Mouse (Mus musculus): ENCODE results near the gene Clcn5.

Clcn5 gene

DNA sequence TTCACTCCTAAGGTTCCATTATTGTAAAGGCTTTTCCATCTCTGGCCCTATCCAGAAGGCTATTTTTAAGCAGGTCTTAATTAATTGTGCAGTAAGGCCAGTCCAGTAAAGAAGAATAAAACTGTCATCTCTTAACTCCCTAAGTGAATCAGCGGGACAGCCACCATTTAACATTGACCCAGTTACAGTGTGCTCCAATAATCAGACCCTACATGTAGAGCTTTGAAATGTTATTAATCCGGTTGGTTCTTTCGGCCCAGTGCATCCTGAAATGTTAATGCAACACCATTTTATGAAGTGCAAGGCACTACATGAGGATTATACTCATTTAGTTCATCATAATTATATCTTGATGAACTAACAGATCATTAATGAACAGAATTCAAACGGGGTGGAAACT, 128.3 kb downstream of the Clcn5 start:
- DNase-seq (ENCODE audit: low read depth, low spot score), result no peak

DNA sequence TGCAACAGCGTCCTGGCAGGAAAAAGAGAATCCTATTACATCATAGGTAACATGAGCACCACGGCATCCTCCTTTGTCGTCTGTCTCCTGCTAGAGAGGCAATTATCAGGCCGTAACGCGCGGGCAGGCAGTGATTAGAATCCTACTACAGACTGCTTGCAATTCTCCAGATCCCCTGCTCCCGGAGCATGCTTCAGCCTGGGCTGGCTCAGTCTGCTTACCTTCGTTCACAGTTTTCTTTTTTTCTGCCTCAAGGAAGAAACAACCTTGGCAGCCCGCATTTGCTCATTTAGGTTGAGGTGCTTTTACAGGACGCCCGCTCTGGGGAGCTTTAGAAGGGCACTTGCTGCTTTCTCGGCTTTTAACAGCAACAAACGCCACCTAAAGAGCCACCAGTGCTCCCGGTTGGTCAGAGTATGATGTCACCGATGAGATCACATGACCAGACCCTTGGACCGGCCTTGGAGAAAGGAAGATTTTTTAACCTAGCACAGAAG, 130.8 kb downstream of the Clcn5 start:
- peak; percentile 72 for DNase-seq (ENCODE audit: low read depth, low spot score)

DNA sequence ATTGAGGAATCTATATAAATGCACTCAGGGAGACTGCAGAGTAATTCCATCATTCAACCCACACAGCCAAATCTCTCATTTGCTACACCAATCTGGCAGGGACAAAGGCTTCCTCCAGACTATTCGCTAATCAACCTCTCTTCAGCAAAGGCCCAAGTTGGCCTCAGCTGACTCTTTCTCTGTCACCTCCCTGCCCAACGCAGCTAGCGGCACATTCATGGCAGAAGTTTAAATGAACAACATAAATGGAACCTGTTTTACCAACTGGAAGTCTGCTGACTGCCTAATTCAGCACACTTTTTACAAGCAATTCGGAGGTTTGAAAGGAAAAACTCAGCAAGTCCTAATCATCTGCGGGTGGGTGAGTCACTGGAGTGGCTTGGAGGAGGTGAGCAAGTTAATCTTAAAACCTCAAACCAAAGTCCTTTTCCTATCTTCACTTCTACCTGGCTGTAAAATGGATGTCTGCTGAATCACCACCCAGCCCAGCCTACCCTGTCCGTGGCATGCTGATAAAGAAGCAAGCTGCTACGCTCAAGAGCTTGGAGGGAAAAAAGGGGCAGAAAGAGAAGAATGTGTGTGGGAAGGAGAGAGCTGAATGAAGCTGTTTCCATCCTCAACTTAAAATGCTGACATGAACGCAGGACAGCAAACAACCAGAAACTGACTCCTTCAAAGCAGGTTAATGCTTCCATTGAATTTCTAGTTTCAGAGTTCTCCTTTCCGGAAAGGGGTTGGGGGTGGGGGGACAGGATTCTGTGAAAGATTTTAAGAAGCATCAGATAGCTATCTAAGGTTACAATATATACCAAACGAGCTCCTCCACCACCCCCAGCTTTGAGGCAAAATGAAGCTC, 131.5 kb downstream of the Clcn5 start:
- no peak for DNase-seq (ENCODE audit: low read depth, low spot score)

DNA sequence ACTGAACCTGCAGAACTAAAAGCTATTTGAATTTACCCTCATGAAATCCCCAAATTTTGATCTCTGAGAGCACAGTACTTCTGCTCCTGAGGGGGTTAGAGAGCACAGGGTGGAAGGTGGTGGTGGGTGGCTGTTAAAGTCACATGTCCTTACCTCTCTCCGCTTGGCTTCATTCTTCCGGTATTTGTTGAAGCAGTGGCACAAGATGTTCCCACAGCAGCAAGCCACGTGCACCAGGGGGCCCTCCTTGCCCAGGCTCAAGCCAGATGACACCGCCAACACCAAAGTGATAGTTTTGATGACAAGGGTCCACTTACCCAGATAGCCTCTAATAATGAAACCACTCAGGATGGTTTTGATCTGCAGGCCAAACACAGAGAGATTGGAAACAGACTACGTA, 149.0 kb downstream of the Clcn5 start:
- DNase-seq (ENCODE audit: low read depth, low spot score), result no peak

DNA sequence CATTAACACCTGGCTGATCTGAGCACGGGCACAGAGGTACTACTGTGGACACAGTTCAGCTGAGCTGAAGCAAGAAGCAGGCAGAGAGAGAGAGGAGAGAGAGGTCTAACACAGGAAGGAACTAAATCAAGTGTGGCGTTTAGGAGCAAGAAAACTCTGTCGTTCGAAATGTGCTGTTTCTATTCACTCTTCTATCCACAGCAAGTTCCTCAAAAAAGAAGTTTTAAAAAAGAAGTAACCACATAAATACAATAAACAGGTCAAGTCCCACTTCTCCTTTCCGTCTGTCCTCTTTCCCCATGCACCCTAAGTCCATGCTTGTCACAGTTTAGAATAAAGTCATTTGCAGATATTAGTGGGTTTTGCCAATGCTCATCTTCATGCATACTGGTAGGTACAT, 150.4 kb downstream of the Clcn5 start:
- no peak for DNase-seq (ENCODE audit: low read depth, low spot score)

DNA sequence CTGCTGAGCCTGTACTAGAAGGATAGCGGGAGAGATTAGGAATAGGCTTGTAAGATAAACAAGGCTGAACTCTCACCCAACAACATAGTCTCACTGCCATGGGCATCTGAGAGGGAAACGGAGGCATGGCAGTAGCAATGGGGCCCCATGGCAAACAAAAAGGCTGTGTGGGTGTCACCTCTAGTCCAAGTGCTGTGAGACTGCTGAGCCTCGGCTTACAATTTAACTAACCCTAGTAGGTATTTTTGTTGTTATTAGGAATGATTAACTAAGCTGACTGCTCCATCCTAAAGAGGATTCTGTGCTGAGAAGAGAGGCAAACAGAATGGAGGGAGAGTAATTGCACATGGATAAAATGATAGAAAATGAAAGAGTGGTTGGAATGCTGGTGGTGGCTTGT, 161.2 kb downstream of the Clcn5 start:
- no peak for DNase-seq (ENCODE audit: low read depth, low spot score)

DNA sequence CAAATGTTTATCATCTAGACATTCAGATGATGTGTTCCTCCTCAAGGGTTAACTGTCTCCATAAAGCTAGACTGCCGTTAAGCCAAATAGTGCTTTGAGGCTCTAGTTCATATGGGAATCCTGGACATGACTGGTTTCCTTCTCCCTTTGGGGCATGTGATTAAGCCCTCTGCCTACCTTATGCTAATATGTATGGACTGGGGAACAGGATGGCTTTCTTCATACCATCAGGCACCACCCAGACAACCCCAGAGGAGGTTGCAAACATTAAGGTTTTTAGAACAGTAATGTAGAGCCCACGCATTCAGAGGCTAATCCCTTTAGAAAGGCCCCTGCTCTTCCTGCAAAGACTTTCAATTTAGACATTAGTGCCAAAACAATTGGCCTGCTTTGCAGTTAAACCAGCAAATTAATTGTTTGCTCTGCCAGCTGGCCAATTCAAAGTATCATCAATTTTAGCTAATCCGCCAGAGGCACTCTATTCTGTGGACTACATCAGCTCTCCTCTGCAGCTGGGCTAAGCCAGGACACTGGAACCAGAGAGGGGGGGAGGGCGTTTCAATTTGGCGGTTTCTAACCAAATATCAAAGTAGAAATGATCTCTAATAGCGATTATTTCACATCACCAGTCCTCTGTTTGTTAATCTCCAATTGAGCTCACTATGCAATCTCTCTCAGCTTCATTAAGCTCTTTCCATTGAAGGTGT, 163.0 kb downstream of the Clcn5 start:
- DNase-seq (ENCODE audit: low read depth, low spot score), result no peak

DNA sequence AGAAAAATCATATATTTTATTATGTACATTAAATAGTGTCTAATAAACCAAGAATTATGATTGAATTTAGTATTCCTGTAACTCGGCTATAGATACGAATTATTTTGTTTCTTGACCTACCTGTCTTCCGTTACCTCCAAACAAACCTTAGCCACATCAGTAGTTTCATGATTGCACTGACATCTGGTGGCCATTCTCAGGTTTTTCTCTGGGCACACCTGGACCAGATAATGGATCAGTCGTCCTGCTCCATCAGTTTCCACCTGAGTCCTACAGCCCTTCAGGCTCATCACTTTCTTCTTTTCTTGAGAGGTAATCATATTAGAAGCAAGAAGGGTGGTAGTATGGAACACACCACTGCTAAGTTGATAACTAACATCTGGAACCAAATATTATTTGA, 169.0 kb downstream of the Clcn5 start:
- DNase-seq (ENCODE audit: low read depth, low spot score), result no peak

DNA sequence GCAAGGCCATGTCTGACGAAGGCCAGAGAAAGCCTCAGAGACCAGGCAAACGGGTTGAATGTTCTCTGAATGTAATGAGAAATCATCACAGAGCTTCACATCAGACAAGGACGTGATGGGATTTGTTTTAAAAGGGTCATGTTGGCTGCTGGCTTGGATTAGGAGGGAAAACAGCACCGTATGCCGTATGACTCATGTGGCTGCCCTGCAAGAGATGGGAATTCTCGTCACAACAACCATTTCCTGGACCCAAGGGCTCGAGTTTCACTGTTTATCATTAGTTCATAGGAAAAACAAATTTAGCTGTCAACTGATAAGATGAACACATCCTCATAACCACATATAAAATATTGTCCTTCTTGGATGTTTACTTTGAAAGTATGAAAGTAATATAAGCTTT, 173.0 kb downstream of the Clcn5 start:
- no peak for DNase-seq (ENCODE audit: low read depth, low spot score)

DNA sequence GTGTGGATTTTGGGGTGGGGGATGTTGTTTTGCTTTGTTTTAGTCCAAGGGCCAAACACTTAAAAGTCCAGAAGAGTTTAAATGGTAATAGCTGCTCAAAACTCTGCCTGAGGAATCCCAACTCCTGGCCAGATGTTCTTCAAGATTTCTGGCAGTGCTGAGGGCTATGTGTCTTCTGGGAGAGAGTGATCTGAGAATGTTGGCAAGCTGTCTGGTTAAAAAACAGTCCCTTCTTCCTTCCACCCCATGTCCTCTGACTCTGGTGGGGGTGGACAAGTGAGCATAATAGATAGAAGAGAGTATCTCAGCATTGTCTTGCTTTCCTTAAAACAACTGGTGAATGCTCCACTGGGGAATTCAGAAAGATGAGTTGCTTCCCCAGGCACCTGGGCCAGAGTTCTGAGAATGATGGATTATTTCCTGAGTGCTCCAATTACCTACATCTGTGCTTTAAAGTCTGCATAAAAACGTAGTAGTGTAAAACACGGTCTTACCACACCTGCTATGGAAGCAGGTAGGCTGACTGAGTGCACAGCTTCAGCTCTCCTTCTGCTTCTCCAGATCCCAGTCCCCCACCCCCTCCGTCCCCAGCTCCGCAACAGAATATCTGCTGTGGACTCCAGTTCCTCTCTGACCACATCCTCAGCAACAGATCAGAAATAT, 197.4 kb downstream of the Clcn5 start:
- DNase-seq (ENCODE audit: low read depth, low spot score), result no peak

DNA sequence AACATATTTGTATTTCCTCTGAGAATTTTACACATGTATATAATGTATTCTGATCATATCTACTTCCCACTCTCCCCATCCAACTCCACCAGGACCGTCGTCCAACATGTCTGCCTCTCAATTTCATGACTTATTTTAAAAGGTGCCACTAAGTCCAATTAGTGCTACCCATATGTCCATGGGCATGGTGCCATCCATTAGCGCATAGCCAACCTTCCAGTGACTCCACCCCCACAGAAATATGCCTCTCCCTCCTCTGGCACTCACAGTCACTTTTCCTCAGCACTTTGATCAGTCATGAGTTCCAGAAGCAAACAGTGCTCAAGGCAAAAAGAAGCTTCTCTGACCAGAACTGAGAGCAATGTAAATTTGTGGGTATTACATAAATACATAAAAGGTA, 204.3 kb downstream of the Clcn5 start:
- no peak for DNase-seq (ENCODE audit: low read depth, low spot score)

All from mesoderm, embryonic 11.5 days (tissue).